Mouse (Mus musculus) erythroblast, embryonic 14.5 days (primary cell): ENCODE measurements around the gene Sv2c.

Source experiments
- GATA1 ChIP-seq: IDR thresholded peaks from 2 replicates; pipeline ENCODE4 v1.6.1; 2012; ENCODE audit warnings: low read length, inconsistent platforms, mixed read lengths
- TAL1 ChIP-seq: IDR thresholded peaks from 3 replicates; pipeline ENCODE4 v1.6.1; 2012; ENCODE audit warnings: low read length, inconsistent platforms, mixed read lengths

DNA sequence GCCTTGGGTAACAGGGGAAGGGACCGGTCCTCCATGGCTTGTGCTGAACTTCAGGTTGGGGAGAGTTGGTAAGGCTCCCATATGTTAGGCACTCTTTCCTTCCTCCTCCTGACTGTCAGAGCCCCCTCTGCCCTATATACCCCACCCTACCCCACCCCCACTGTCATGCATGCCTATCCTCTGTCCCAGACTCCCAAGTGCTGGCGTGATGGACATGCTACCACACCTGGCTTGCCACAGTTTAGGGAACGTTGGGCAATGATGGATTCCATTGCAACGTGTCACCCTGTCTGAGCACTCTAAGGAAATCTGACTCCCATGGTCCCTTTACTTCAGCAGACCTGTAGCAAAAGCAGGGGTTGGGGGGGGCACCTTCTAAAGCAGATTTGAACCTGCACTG, 183.6 kb downstream of the Sv2c start:
- no peak for TF ChIP-seq GATA1
- TF ChIP-seq TAL1, result no peak
